Mouse (Mus musculus): ENCODE data around the gene Jpt2. TPM values are rescaled to one million over a fixed set of nuclear protein-coding genes. Genes with fewer than 3 reads are reported as not detected.

Jpt2 gene
- total RNA-seq (2014; rRNA removed) (29.0 and 34.3 TPM in 2 replicates), polyA plus RNA-seq (2012; rRNA removed) (12.1 and 12.2 TPM in 2 replicates)

DNA sequence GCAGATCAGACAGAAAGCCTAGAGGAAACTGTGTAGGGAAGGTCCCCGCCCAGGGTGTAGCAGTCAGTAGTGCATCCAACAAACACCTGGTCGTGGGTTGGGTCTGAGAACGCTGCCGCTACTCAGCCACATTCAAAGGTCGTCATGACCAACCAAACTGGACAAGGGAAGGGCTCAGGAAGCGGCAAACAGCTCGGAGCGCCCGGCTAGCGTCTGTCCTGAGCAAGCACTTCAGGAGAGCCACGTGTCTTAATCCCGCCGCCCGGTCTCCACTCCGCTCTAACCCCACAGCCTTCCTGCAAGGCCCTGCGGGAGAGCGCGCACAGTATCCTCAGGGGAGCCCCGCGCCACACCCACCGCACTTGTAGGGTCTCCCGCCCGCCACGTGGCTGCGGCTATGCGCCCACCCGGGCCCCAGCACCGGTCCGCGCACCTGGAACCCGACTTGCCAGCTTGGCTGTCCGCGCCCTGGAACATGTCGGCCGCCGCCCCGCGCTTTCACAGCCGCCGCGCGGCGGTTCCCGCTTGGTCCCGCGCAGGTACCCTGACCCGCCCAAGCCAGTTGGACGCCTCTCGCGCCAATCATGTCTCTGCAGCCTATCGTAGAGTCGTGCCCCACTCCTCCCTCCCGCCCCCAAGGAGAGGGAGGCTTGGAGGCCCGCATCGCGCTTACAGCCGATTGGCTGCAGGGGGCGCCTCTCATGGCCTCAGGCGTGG lies at the start of gene Jpt2:
Jpt2 (minus strand) TSS at position 555 of the 717 bp plus-strand sequence.
- under 1% methylated on average over 59 of the region's 59 CpGs for WGBS
- peak within 1 kb of the TSS; percentile 69 for H3K9ac ChIP-seq (ENCODE audit: low read depth, low read length)
- DNase-seq (ENCODE audit: extremely low read depth, low read depth, low spot score): peak; percentile 90
- H3K36me3 ChIP-seq (ENCODE audit: control insufficient read depth, insufficient read depth, low read length): peaks cover 18% of the 10 kb centered on the region
- peaks cover 3% of the 10 kb centered on the region; the same call in 1 of the 2 replicates for H3K79me2 ChIP-seq (ENCODE audit: control insufficient read depth, insufficient read depth, low read length)
- peak within 1 kb of the TSS; percentile 68 for H3K4me3 ChIP-seq (ENCODE audit: insufficient read depth, low read depth, low read length)
- H3K27ac ChIP-seq (replicated peaks; ENCODE audit: insufficient read depth, low read depth, low read length): peak within 1 kb of the TSS; percentile 21
- peaks cover 5% of the 10 kb centered on the region for H3K4me1 ChIP-seq (ENCODE audit: control insufficient read depth, insufficient read depth, low read length)
- no peak for TF ChIP-seq POLR2A (IDR thresholded peaks at IDR 0.05; ENCODE audit: extremely low read depth, insufficient read depth, low read length)
- TF ChIP-seq CTCF (IDR thresholded peaks at IDR 0.05; ENCODE audit: low read depth, low read length): peak; percentile 36; the same call in 1 of the 2 replicates
- H3K27me3 ChIP-seq (ENCODE audit: control insufficient read depth, insufficient read depth, low read length): no peaks in the 10 kb centered on the region

DNA sequence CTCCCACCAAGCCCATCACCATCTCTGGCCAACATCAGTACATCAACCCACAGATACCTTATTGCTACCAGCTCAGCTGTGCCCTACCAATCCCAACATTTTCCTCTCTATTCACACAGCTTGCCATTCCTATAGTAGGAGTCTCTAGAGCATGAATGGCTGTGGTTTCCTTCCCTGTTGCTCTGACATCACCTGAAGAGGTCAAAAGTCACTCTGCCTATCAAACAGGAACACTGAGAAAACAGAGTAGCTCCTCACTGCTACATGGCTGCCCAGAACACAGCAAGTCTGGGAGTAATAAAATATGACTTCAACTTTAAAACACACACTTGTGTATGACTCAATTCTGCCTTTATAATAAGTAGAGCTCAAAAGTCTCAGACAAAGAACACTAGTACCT lies 47.0 kb upstream of the Jpt2 start:
- Histone ChIP-seq H3K4me3 (ENCODE audit: insufficient read depth, low read depth, low read length) (no peak overlapping the region), H3K36me3 (ENCODE audit: control insufficient read depth, insufficient read depth, low read length) (peaks cover 31% of the 10 kb centered on the region), H3K9ac (ENCODE audit: low read depth, low read length) (no peak overlapping the region), H3K27me3 (ENCODE audit: control insufficient read depth, insufficient read depth, low read length) (no peaks in the 10 kb centered on the region), H3K27ac (replicated peaks; ENCODE audit: insufficient read depth, low read depth, low read length) (no peak overlapping the region), H3K79me2 (ENCODE audit: control insufficient read depth, insufficient read depth, low read length) (peaks cover 38% of the 10 kb centered on the region), H3K4me1 (ENCODE audit: control insufficient read depth, insufficient read depth, low read length) (no peaks in the 10 kb centered on the region)
- DNase-seq (ENCODE audit: extremely low read depth, low read depth, low spot score): peak; percentile 16
- TF ChIP-seq CTCF (IDR thresholded peaks at IDR 0.05; ENCODE audit: low read depth, low read length): no peak
- no peak for TF ChIP-seq POLR2A (IDR thresholded peaks at IDR 0.05; ENCODE audit: extremely low read depth, insufficient read depth, low read length)

GRCm38 (mm10) chr17:25005102-25005501 lies 44.6 kb upstream of the Jpt2 start:
- Histone ChIP-seq H3K27ac (replicated peaks; ENCODE audit: insufficient read depth, low read depth, low read length) (no peak overlapping the region), H3K4me3 (ENCODE audit: insufficient read depth, low read depth, low read length) (no peak overlapping the region), H3K36me3 (ENCODE audit: control insufficient read depth, insufficient read depth, low read length) (peaks cover 28% of the 10 kb centered on the region), H3K27me3 (ENCODE audit: control insufficient read depth, insufficient read depth, low read length) (no peaks in the 10 kb centered on the region), H3K4me1 (ENCODE audit: control insufficient read depth, insufficient read depth, low read length) (no peaks in the 10 kb centered on the region), H3K79me2 (ENCODE audit: control insufficient read depth, insufficient read depth, low read length) (peaks cover 29% of the 10 kb centered on the region), H3K9ac (ENCODE audit: low read depth, low read length) (no peak overlapping the region)
- 98% methylated on average over 3 of the region's 3 CpGs for WGBS
- DNase-seq (ENCODE audit: extremely low read depth, low read depth, low spot score): no peak
- TF ChIP-seq POLR2A (IDR thresholded peaks at IDR 0.05; ENCODE audit: extremely low read depth, insufficient read depth, low read length): no peak
- TF ChIP-seq CTCF (IDR thresholded peaks at IDR 0.05; ENCODE audit: low read depth, low read length): peak; percentile 28

DNA sequence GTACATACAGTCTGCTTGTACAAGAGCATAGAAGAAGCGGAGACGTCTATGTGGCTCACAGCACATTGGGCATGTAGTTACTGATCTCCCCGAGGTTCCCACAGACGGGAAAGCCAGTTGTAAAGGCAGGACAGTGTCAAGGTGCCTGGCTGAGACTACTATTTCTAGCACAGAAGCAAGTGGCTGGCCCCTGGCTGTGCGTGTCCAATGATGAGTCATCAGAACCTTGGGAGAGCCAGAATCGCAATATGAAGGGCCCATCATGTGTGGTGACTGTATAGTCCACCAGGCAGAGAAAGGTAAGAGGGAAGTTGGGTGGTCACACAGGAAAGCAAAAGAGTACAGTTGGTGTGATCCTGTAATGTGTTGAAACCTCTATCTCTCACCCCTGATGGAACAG lies 34.2 kb upstream of the Jpt2 start:
- no peak for TF ChIP-seq POLR2A (IDR thresholded peaks at IDR 0.05; ENCODE audit: extremely low read depth, insufficient read depth, low read length)
- no peak for TF ChIP-seq CTCF (IDR thresholded peaks at IDR 0.05; ENCODE audit: low read depth, low read length)
- H3K4me3 ChIP-seq (ENCODE audit: insufficient read depth, low read depth, low read length): no peak overlapping the region
- no peaks in the 10 kb centered on the region for H3K4me1 ChIP-seq (ENCODE audit: control insufficient read depth, insufficient read depth, low read length)
- 95% methylated on average over 6 of the region's 6 CpGs for WGBS
- no peaks in the 10 kb centered on the region for H3K27me3 ChIP-seq (ENCODE audit: control insufficient read depth, insufficient read depth, low read length)
- no peak for DNase-seq (ENCODE audit: extremely low read depth, low read depth, low spot score)
- H3K9ac ChIP-seq (ENCODE audit: low read depth, low read length): no peak overlapping the region
- peaks cover 78% of the 10 kb centered on the region for H3K36me3 ChIP-seq (ENCODE audit: control insufficient read depth, insufficient read depth, low read length)
- peaks cover 9% of the 10 kb centered on the region; the same call in 1 of the 2 replicates for H3K79me2 ChIP-seq (ENCODE audit: control insufficient read depth, insufficient read depth, low read length)
- H3K27ac ChIP-seq (replicated peaks; ENCODE audit: insufficient read depth, low read depth, low read length): no peak overlapping the region

DNA sequence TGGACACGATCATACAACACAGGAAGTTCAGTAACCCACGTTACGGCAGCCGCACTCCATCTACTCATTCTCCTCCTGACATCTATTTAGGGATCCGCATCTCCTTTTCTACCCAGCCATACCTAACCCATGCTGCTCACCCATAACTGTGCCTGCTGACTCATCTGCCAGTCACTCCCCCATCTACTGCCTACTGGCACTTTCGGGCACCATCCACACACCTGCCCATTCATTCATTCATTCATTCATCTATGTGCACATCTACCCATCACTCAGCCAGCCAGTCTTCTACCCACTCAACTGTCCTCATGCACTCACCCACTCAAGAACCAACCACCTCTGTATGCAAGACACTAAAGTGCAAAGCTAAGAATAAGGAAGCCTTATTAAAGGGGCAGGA lies 26.7 kb upstream of the Jpt2 start:
- 94% methylated on average over 6 of the region's 6 CpGs for WGBS
- Histone ChIP-seq H3K36me3 (ENCODE audit: control insufficient read depth, insufficient read depth, low read length) (peaks cover 75% of the 10 kb centered on the region), H3K79me2 (ENCODE audit: control insufficient read depth, insufficient read depth, low read length) (0 out of 2 replicates have a peak, but pooled peaks cover 5% of the 10 kb centered on the region), H3K27me3 (ENCODE audit: control insufficient read depth, insufficient read depth, low read length) (no peaks in the 10 kb centered on the region), H3K9ac (ENCODE audit: low read depth, low read length) (no peak overlapping the region), H3K4me1 (ENCODE audit: control insufficient read depth, insufficient read depth, low read length) (no peaks in the 10 kb centered on the region), H3K4me3 (ENCODE audit: insufficient read depth, low read depth, low read length) (no peak overlapping the region), H3K27ac (replicated peaks; ENCODE audit: insufficient read depth, low read depth, low read length) (no peak overlapping the region)
- DNase-seq (ENCODE audit: extremely low read depth, low read depth, low spot score): no peak
- TF ChIP-seq CTCF (IDR thresholded peaks at IDR 0.05; ENCODE audit: low read depth, low read length) (no peak), POLR2A (IDR thresholded peaks at IDR 0.05; ENCODE audit: extremely low read depth, insufficient read depth, low read length) (no peak)
